Mouse (Mus musculus) neural tube, embryonic 14.5 days (tissue): ENCODE measurements around the gene Itga6. TPM values are rescaled to one million over a fixed set of nuclear protein-coding genes. Genes with fewer than 3 reads are reported as not detected.

Experiments used
- ATAC-seq: fragments of 200-750 bp; cut with Nextera tagmentation; 2 replicates; pipeline ENCODE4 v1.8.0; 2017; ENCODE audit warnings: low read depth, mild to moderate bottlenecking, moderate TSS enrichment, moderate library complexity
- H3K27ac ChIP-seq: fragments of 300-500 bp; sonication (generic); 2 replicates; pipeline ENCODE4 v1.5.1; 2014; ENCODE audit warnings: low read depth, mild to moderate bottlenecking, control low read depth, low read length, moderate library complexity, mixed read lengths
- H3K27me3 ChIP-seq: fragments of 300-500 bp; sonication (generic); 2 replicates; pipeline ENCODE4 v1.6.1; 2014; ENCODE audit warnings: low read length; ENCODE audit not compliant: control insufficient read depth, insufficient read depth
- H3K36me3 ChIP-seq: fragments of 300-500 bp; sonication (generic); 2 replicates; pipeline ENCODE4 v1.6.1; 2014; ENCODE audit warnings: low read length, mixed read lengths; ENCODE audit not compliant: control insufficient read depth, insufficient read depth
- H3K4me1 ChIP-seq: fragments of 300-500 bp; sonication (generic); 2 replicates; pipeline ENCODE4 v1.6.1; 2014; ENCODE audit warnings: low read length; ENCODE audit not compliant: control insufficient read depth, insufficient read depth
- H3K4me2 ChIP-seq: fragments of 300-500 bp; sonication (generic); 2 replicates; pipeline ENCODE4 v1.6.1; 2014; ENCODE audit warnings: mild to moderate bottlenecking, low read depth, low read length, control low read depth
- H3K4me3 ChIP-seq: fragments of 300-500 bp; sonication (generic); 2 replicates; pipeline ENCODE4 v1.5.1; 2014; ENCODE audit warnings: low read depth, low read length, control low read depth, mixed read lengths
- H3K9ac ChIP-seq: fragments of 300-500 bp; sonication (generic); replicated peaks from 2 replicates; pipeline ENCODE4 v1.6.1; 2014; ENCODE audit warnings: low read depth, mild to moderate bottlenecking, control low read depth, low read length, mixed read lengths
- H3K9me3 ChIP-seq: fragments of 300-500 bp; sonication (generic); 2 replicates; pipeline ENCODE4 v1.6.1; 2016; ENCODE audit warnings: low read length; ENCODE audit not compliant: control insufficient read depth
- WGBS: fragments of 180-500 bp; shearing (Covaris S2); extraction: QIAGEN DNeasy Blood & Tissue Kit; methylation state at CpG from one replicate; pipeline ENCODE4 v1.1.7; 2014; 5-methylcytosine and 5-hydroxymethylcytosine counted together
- polyA plus RNA-seq: library from polyadenylated mRNA; unstranded; fragments of >200 nt; fragmentation: Nextera tagmentation; extraction: Ambion mirVana; gene quantifications from 2 replicates; pipeline ENCODE4 v1.2.1, GENCODE M21; 2014

Gene Itga6
- polyA plus RNA-seq, 1 experiment from 2014 or later: 21.5 TPM

- Histone ChIP-seq H3K36me3 (no peaks in the 10 kb centered on the region), H3K27ac (no peak overlapping the region), H3K4me1 (no peaks in the 10 kb centered on the region; the same call in 1 of the 2 replicates), H3K27me3 (no peaks in the 10 kb centered on the region), H3K4me2 (no peak overlapping the region), H3K4me3 (no peak overlapping the region), H3K9ac (no peak overlapping the region), H3K9me3 (no peaks in the 10 kb centered on the region)
- ATAC-seq: no peak
- 90% methylated on average over 7 of the region's 7 CpGs for WGBS
These were observed 17.1 kb upstream of the Itga6 start for GRCm38 (mm10) chr2:71728341-71728740.

- Histone ChIP-seq H3K27ac (no peak overlapping the region), H3K27me3 (no peaks in the 10 kb centered on the region), H3K9ac (no peak overlapping the region), H3K36me3 (no peaks in the 10 kb centered on the region), H3K4me1 (no peaks in the 10 kb centered on the region; the same call in 1 of the 2 replicates), H3K9me3 (no peaks in the 10 kb centered on the region), H3K4me2 (no peak overlapping the region), H3K4me3 (no peak overlapping the region)
- no peak for ATAC-seq
- 61% methylated on average over 5 of the region's 5 CpGs for WGBS
These were observed 16.6 kb upstream of the Itga6 start for GRCm38 (mm10) chr2:71728796-71729195.

- no peak overlapping the region for H3K9ac ChIP-seq
- no peak for ATAC-seq
- H3K9me3 ChIP-seq: no peaks in the 10 kb centered on the region
- H3K4me1 ChIP-seq: no peaks in the 10 kb centered on the region; the same call in 1 of the 2 replicates
- H3K4me3 ChIP-seq: no peak overlapping the region
- no peaks in the 10 kb centered on the region for H3K27me3 ChIP-seq
- H3K4me2 ChIP-seq: no peak overlapping the region
- no peaks in the 10 kb centered on the region for H3K36me3 ChIP-seq
- 71% methylated on average over 20 of the region's 20 CpGs for WGBS
- no peak overlapping the region for H3K27ac ChIP-seq
These were observed 14.5 kb upstream of the Itga6 start for GRCm38 (mm10) chr2:71730623-71731612.

GRCm38 (mm10) chr2:71734792-71735392 lies 10.5 kb upstream of the Itga6 start:
- no peaks in the 10 kb centered on the region; the same call in 1 of the 2 replicates for H3K4me1 ChIP-seq
- no peak overlapping the region for H3K27ac ChIP-seq
- H3K27me3 ChIP-seq: no peaks in the 10 kb centered on the region
- H3K4me2 ChIP-seq: no peak overlapping the region
- no peak overlapping the region for H3K9ac ChIP-seq
- H3K4me3 ChIP-seq: no peak overlapping the region
- 47% methylated on average over 9 of the region's 9 CpGs for WGBS
- no peaks in the 10 kb centered on the region for H3K36me3 ChIP-seq
- H3K9me3 ChIP-seq: no peaks in the 10 kb centered on the region
- no peak for ATAC-seq

GRCm38 (mm10) chr2:71735541-71736159 lies 9.8 kb upstream of the Itga6 start:
- no peak for ATAC-seq
- H3K4me1 ChIP-seq: no peaks in the 10 kb centered on the region; the same call in 1 of the 2 replicates
- 94% methylated on average over 17 of the region's 17 CpGs for WGBS
- H3K4me2 ChIP-seq: no peak overlapping the region
- no peak overlapping the region for H3K4me3 ChIP-seq
- H3K9ac ChIP-seq: no peak overlapping the region
- H3K27me3 ChIP-seq: no peaks in the 10 kb centered on the region
- H3K27ac ChIP-seq: no peak overlapping the region
- H3K9me3 ChIP-seq: no peaks in the 10 kb centered on the region
- no peaks in the 10 kb centered on the region for H3K36me3 ChIP-seq

GRCm38 (mm10) chr2:71736213-71736612 lies 9.2 kb upstream of the Itga6 start:
- H3K27me3 ChIP-seq: no peaks in the 10 kb centered on the region
- no peak overlapping the region for H3K9ac ChIP-seq

GRCm38 (mm10) chr2:71739173-71739860 lies 6.1 kb upstream of the Itga6 start:
- no peak for ATAC-seq
- Histone ChIP-seq H3K9me3 (no peaks in the 10 kb centered on the region), H3K4me2 (no peak overlapping the region), H3K4me1 (no peaks in the 10 kb centered on the region), H3K4me3 (no peak overlapping the region), H3K9ac (no peak overlapping the region), H3K27me3 (no peaks in the 10 kb centered on the region), H3K27ac (no peak overlapping the region), H3K36me3 (no peaks in the 10 kb centered on the region)
- 79% methylated on average over 9 of the region's 9 CpGs for WGBS

More at GRCm38 (mm10) chr2:71736213-71736612, 9.2 kb upstream of the Itga6 start:
- no peak overlapping the region for H3K4me2 ChIP-seq
- H3K36me3 ChIP-seq: no peaks in the 10 kb centered on the region
- H3K4me3 ChIP-seq: no peak overlapping the region
- no peak overlapping the region for H3K27ac ChIP-seq
- no peaks in the 10 kb centered on the region for H3K9me3 ChIP-seq
- no peak for ATAC-seq
- 95% methylated on average over 2 of the region's 2 CpGs for WGBS
- H3K4me1 ChIP-seq: no peaks in the 10 kb centered on the region; the same call in 1 of the 2 replicates

GRCm38 (mm10) chr2:71742557-71742956 lies 2.9 kb upstream of the Itga6 start:
- Histone ChIP-seq H3K4me2 (no peak overlapping the region), H3K4me1 (peaks cover 4% of the 10 kb centered on the region; the same call in 1 of the 2 replicates), H3K27me3 (no peaks in the 10 kb centered on the region), H3K9me3 (no peaks in the 10 kb centered on the region), H3K9ac (no peak overlapping the region), H3K27ac (no peak overlapping the region), H3K4me3 (no peak overlapping the region), H3K36me3 (no peaks in the 10 kb centered on the region)
- 60% methylated on average over 4 of the region's 4 CpGs for WGBS
- no peak for ATAC-seq
